Mouse (Mus musculus) myocyte (in vitro differentiated cells): ENCODE measurements at regions not wholly inside any gene's neighbourhood (a gene's known extent, or its start where the extent isn't known, plus 50 kb on each side); places are given as distances from the start of the nearest gene placed in this dataset.

Experiments
- CEBPB ChIP-seq: IDR thresholded peaks from 2 replicates; pipeline ENCODE4 v1.6.1; 2011; ENCODE audit warnings: mild to moderate bottlenecking, moderate library complexity; ENCODE audit not compliant: poor library complexity, insufficient read depth, severe bottlenecking
- E2F4 ChIP-seq: IDR thresholded peaks from one replicate; pipeline ENCODE4 v1.6.1; 2011; ENCODE audit warnings: mild to moderate bottlenecking, control low read depth, moderate library complexity; ENCODE audit not compliant: insufficient read depth
- MAX ChIP-seq: IDR thresholded peaks from one replicate; pipeline ENCODE4 v1.6.1; 2011; ENCODE audit warnings: low read depth, mild to moderate bottlenecking, control low read depth
- MYOD1 ChIP-seq, 3 experiments: IDR thresholded peaks; one replicate each; pipeline ENCODE4 v1.6.1; 2011; ENCODE audit warnings: control low read depth in 2 of 3, low read depth in 2 of 3, mild to moderate bottlenecking in 2 of 3, moderate library complexity in 1 of 3; ENCODE audit not compliant: insufficient read length in 2 of 3, control insufficient read depth in 1 of 3
- POLR2A ChIP-seq: IDR thresholded peaks from one replicate; pipeline ENCODE4 v1.6.1; 2011; ENCODE audit warnings: low read depth, mild to moderate bottlenecking, control low read depth, moderate library complexity; ENCODE audit not compliant: insufficient read length
- REST ChIP-seq: IDR thresholded peaks from one replicate; pipeline ENCODE4 v1.6.1; 2011; ENCODE audit warnings: mild to moderate bottlenecking, control low read depth, moderate library complexity; ENCODE audit not compliant: insufficient read depth, insufficient read length
- SRF ChIP-seq: IDR thresholded peaks from one replicate; pipeline ENCODE4 v1.6.1; 2011; ENCODE audit warnings: low read depth; ENCODE audit not compliant: control insufficient read depth, insufficient read length
- TCF12 ChIP-seq: IDR thresholded peaks from one replicate; pipeline ENCODE4 v1.6.1; 2011; ENCODE audit warnings: mild to moderate bottlenecking, control low read depth; ENCODE audit not compliant: poor library complexity, insufficient read depth, severe bottlenecking
- TCF3 ChIP-seq: IDR thresholded peaks from one replicate; pipeline ENCODE4 v1.6.1; 2011; ENCODE audit warnings: low read depth, control low read depth; ENCODE audit not compliant: insufficient read length
- USF1 ChIP-seq: IDR thresholded peaks from one replicate; pipeline ENCODE4 v1.6.1; 2011; ENCODE audit warnings: low read depth, mild to moderate bottlenecking, control low read depth, moderate library complexity

DNA sequence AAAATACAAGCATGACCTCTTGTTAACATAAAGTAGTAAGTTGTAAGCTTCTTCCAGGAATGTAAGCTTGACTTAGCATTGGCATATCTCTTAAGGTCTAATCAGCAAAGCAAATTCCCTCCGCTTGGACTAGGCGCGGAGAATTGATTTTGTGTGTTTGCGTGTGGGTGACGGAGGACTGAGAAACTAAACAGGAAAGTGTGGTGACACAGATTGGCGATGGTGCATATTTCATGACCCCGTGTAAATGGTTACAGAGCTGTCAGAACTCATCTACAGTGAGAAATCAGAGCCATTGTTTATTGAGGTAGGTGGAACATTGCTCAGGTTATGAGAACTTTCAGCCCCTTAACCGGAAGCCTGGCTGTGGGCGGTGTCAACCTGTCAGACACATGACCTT lies 78.8 kb upstream of the Mocs1 start:
- no peak for TF ChIP-seq REST
- no peak for TF ChIP-seq POLR2A
- no peak for TF ChIP-seq E2F4
- no peak for TF ChIP-seq USF1
- no peak for TF ChIP-seq TCF12
- TF ChIP-seq TCF3 = no peak
- no peak for TF ChIP-seq MAX
- TF ChIP-seq CEBPB = no peak
- no peak for TF ChIP-seq MYOD1 (IDR thresholded peaks at IDR 0.05; ENCODE audit: control insufficient read depth in 1 of 3, insufficient read length in 2 of 3, low read depth in 2 of 3)
- no peak for TF ChIP-seq SRF
